Mouse (Mus musculus): ENCODE results near the gene Lamb2. TPM values are rescaled to one million over a fixed set of nuclear protein-coding genes. Genes with fewer than 3 reads are reported as not detected.

Lamb2 gene
- polyA plus RNA-seq, 1 experiment from 2014 or later = 19.2 TPM

- H3K9me3 ChIP-seq (ENCODE audit: control insufficient read depth, low read length) = no peaks in the 10 kb centered on the region
- H3K4me1 ChIP-seq (replicated peaks; ENCODE audit: control insufficient read depth, insufficient read depth) = peaks cover 4% of the 10 kb centered on the region; the same call in 1 of the 2 replicates
- H3K27ac ChIP-seq (replicated peaks) = peak overlapping the region; percentile 99
- peak overlapping the region; percentile 96 for H3K9ac ChIP-seq (ENCODE audit: low read length)
- H3K36me3 ChIP-seq (ENCODE audit: control insufficient read depth, insufficient read depth, low read length) = peaks cover 37% of the 10 kb centered on the region
- no peak; the same call in 1 of the 2 replicates for ATAC-seq (ENCODE audit: low FRiP score, low TSS enrichment)
- no peak for DNase-seq (ENCODE audit: low spot score)
- H3K27me3 ChIP-seq (ENCODE audit: control insufficient read depth, insufficient read depth, low read length) = no peaks in the 10 kb centered on the region
- WGBS = 54% methylated on average over 26 of the region's 26 CpGs
- H3K4me2 ChIP-seq (replicated peaks; ENCODE audit: low read depth) = peak overlapping the region; percentile 84
- peak overlapping the region; percentile 96 for H3K4me3 ChIP-seq (ENCODE audit: low read depth, low read length)
- TF ChIP-seq CTCF (IDR thresholded peaks at IDR 0.05; ENCODE audit: low read depth) (no peak), EP300 (optimal IDR thresholded peaks at IDR 0.05) (no peak)
These were observed 10.4 kb downstream of the Lamb2 start for GRCm38 (mm10) chr9:108489702-108490558.

DNA sequence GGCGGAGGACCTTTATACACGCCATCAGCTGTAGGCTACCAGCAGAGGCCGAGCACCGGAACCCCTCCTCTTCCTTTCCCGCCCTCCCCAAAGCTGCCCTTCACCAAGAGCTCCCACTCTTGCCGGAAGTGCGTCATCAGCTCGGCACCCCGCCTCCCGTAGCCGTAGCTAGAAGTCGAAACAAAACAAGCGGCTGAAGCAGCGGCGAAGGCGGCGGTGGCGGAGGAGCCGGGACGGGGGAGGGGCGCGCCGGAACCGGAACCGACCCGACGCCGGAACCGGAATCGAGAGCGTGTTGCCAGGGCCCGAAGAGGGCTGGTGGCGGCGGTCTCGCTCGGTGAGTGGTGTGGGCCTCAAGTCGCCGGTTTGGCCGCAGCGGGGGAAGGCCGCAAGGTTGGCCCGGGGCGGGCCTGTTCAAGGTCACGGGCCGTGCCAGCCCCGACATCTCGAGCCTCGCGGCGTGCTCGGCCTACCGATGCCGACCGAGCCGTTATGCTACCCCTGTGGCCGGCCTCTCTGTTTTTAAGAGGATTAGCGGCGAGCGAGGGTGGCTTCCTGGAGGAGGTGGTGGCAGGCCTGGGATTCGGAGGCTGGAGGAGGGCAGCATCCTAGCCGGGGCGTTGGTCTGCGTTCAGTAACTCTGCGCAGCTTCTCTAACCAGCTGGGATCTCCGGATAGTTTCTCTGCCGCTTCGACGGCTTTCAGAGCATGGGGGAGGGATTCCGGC is 11.2 kb downstream of the Lamb2 start, which contains the start of gene Usp19:
Gene Usp19 (plus strand): TSS at position 44 of the 727 bp plus-strand sequence.
- peak; percentile 97 for DNase-seq (ENCODE audit: low spot score)
- no peaks in the 10 kb centered on the region for H3K9me3 ChIP-seq (ENCODE audit: control insufficient read depth, low read length)
- peaks cover 39% of the 10 kb centered on the region for H3K36me3 ChIP-seq (ENCODE audit: control insufficient read depth, insufficient read depth, low read length)
- TF ChIP-seq EP300 (optimal IDR thresholded peaks at IDR 0.05) = peak; percentile 96
- peak; percentile 27; the same call in 1 of the 2 replicates for TF ChIP-seq CTCF (IDR thresholded peaks at IDR 0.05; ENCODE audit: low read depth)
- H3K4me2 ChIP-seq (replicated peaks; ENCODE audit: low read depth) = peak within 1 kb of the TSS; percentile 84
- peak within 1 kb of the TSS; percentile 96 for H3K9ac ChIP-seq (ENCODE audit: low read length)
- H3K27ac ChIP-seq (replicated peaks) = peak within 1 kb of the TSS; percentile 99
- no peaks in the 10 kb centered on the region for H3K27me3 ChIP-seq (ENCODE audit: control insufficient read depth, insufficient read depth, low read length)
- peak within 1 kb of the TSS; percentile 96 for H3K4me3 ChIP-seq (ENCODE audit: low read depth, low read length)
- WGBS = under 1% methylated on average over 67 of the region's 69 CpGs
- ATAC-seq (ENCODE audit: low FRiP score, low TSS enrichment) = peak; percentile 94
- peaks cover 4% of the 10 kb centered on the region; the same call in 1 of the 2 replicates for H3K4me1 ChIP-seq (replicated peaks; ENCODE audit: control insufficient read depth, insufficient read depth)

DNA sequence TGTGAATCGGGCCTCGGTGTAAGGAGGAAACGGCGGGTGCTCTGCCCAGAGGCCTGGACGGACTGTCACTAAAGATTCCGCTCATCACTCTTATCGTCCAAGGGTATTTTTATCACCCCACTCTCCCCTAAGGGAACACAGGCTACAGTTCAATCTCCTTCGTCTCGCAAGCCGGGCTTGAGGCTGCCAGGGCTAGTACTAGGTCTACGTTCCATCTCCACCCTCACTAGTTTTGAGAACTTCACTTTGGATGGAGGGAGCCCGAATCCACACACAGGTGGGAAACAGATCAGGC is 11.7 kb downstream of the Lamb2 start:
- H3K4me3 ChIP-seq (ENCODE audit: low read depth, low read length) = peak overlapping the region; percentile 96
- peaks cover 39% of the 10 kb centered on the region for H3K36me3 ChIP-seq (ENCODE audit: control insufficient read depth, insufficient read depth, low read length)
- no peaks in the 10 kb centered on the region for H3K9me3 ChIP-seq (ENCODE audit: control insufficient read depth, low read length)
- peaks cover 4% of the 10 kb centered on the region; the same call in 1 of the 2 replicates for H3K4me1 ChIP-seq (replicated peaks; ENCODE audit: control insufficient read depth, insufficient read depth)
- H3K27ac ChIP-seq (replicated peaks) = peak overlapping the region; percentile 99
- 3% methylated on average over 12 of the region's 12 CpGs for WGBS
- no peaks in the 10 kb centered on the region for H3K27me3 ChIP-seq (ENCODE audit: control insufficient read depth, insufficient read depth, low read length)
- H3K4me2 ChIP-seq (replicated peaks; ENCODE audit: low read depth) = peak overlapping the region; percentile 84
- DNase-seq (ENCODE audit: low spot score) = no peak
- H3K9ac ChIP-seq (ENCODE audit: low read length) = peak overlapping the region; percentile 96
- TF ChIP-seq CTCF (IDR thresholded peaks at IDR 0.05; ENCODE audit: low read depth) (no peak), EP300 (optimal IDR thresholded peaks at IDR 0.05) (no peak)
- ATAC-seq (ENCODE audit: low FRiP score, low TSS enrichment) = no peak

GRCm38 (mm10) chr9:108492043-108492750 is 12.7 kb downstream of the Lamb2 start:
- Histone ChIP-seq H3K4me1 (replicated peaks; ENCODE audit: control insufficient read depth, insufficient read depth) (peaks cover 4% of the 10 kb centered on the region; the same call in 1 of the 2 replicates), H3K9ac (ENCODE audit: low read length) (peak overlapping the region; percentile 96), H3K4me2 (replicated peaks; ENCODE audit: low read depth) (peak overlapping the region; percentile 84), H3K9me3 (ENCODE audit: control insufficient read depth, low read length) (no peaks in the 10 kb centered on the region), H3K27ac (replicated peaks) (peak overlapping the region; percentile 99), H3K36me3 (ENCODE audit: control insufficient read depth, insufficient read depth, low read length) (peaks cover 37% of the 10 kb centered on the region), H3K27me3 (ENCODE audit: control insufficient read depth, insufficient read depth, low read length) (no peaks in the 10 kb centered on the region), H3K4me3 (ENCODE audit: low read depth, low read length) (peak overlapping the region; percentile 96)
- ATAC-seq (ENCODE audit: low FRiP score, low TSS enrichment) (no peak), DNase-seq (ENCODE audit: low spot score) (no peak)
- TF ChIP-seq CTCF (IDR thresholded peaks at IDR 0.05; ENCODE audit: low read depth) (no peak), EP300 (optimal IDR thresholded peaks at IDR 0.05) (no peak)
- 73% methylated on average over 16 of the region's 16 CpGs for WGBS

GRCm38 (mm10) chr9:108493246-108493645 is 13.7 kb downstream of the Lamb2 start:
- Histone ChIP-seq H3K4me1 (replicated peaks; ENCODE audit: control insufficient read depth, insufficient read depth) (peaks cover 4% of the 10 kb centered on the region; the same call in 1 of the 2 replicates), H3K4me2 (replicated peaks; ENCODE audit: low read depth) (no peak overlapping the region), H3K36me3 (ENCODE audit: control insufficient read depth, insufficient read depth, low read length) (peaks cover 33% of the 10 kb centered on the region), H3K27ac (replicated peaks) (no peak overlapping the region), H3K4me3 (ENCODE audit: low read depth, low read length) (no peak overlapping the region), H3K9ac (ENCODE audit: low read length) (no peak overlapping the region), H3K27me3 (ENCODE audit: control insufficient read depth, insufficient read depth, low read length) (no peaks in the 10 kb centered on the region), H3K9me3 (ENCODE audit: control insufficient read depth, low read length) (no peaks in the 10 kb centered on the region)
- no peak for TF ChIP-seq EP300 (optimal IDR thresholded peaks at IDR 0.05)
- DNase-seq (ENCODE audit: low spot score) (no peak), ATAC-seq (ENCODE audit: low FRiP score, low TSS enrichment) (no peak)
- WGBS = 91% methylated on average over 8 of the region's 8 CpGs

Measured in stomach, postnatal 0 days (tissue).